10 mouse cellular contexts compared by ENCODE assay signal in genomic region chr3:38722606-38723005, GRCm38 (mm10).
"Had no signal": no experiment of that assay in that cellular context is flagged by ENCODE, and none has a peak within 500 bp of the region (broad histone marks: within the 10 kb centered on the region; RNA-seq: fewer than 3 reads in every experiment).

No protein-coding gene starts in this region.

- ATAC-seq: liver, postnatal 0 days; lung, postnatal 0 days had no signal

- DNase-seq: kidney, adult 18-20 months; kidney, adult 9 months; kidney, postnatal 14 days; kidney, postnatal 4 days; left cerebral cortex, postnatal 4 days; liver, postnatal 0 days; midbrain, embryonic 14.5 days; thymus, adult 2 months; thymus, postnatal 36 days had no signal
